Mouse (Mus musculus): ENCODE data around the gene Peli3.

Peli3 gene

DNA sequence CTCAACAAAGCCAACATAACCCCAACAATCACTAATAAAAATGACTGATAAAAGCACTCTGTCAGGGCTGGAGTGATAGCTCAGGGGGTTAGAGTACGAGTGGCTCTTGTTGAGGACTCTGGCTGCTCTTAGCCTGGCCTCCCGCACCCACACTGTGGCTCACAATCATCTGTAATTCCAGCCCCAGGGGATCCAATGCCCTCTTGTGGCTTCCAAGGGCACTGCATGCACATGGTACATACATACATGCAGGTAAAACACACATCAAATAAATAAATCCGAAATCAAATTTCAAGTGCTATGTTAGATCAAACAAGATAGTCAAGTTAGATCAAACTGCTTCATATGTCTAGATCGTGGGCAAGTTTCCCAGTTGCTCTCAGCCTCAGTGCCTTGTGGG, 34.8 kb downstream of the Peli3 start:
- peak in 1 of 2 experiments; percentile 59 for DNase-seq

DNA sequence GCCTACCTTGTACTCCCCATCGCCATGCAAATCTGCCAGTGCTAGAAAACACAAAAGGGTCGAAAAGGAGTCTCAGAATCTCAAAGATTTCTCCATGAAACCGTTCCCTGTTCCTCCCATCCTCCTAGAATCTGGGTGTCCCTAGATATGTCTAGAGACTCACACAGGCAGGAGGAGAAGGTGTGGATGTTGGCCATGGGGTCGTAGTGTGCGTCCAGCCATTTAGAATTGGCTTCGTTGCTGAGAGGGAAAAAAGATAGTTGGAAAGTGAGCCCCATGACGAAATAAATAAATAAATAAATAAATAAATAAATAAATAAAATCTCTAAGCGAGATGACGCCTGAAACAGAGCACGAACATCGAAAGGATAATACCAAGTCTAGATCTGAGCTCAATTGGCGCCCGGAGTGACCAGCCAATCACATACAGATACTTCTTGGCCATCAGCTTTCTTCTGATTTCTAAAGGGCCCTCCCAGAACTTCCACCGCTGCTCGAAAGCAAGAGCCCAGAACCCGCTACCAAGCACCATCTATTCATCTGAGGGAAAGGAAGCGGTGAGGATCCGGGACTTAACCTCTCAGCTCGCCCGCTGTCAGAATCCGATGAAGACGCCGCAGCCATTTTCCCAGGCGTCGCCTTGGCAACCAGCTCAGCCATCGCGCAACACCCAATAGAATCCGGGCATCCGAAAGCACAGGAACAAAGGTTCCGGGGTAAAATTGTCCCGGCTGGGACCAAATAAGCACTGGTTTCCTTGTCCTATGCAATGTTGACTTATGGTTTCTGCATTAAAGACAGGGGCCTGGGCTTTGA, 36.7 kb downstream of the Peli3 start, which contains the start of gene Bbs1:
TSS of gene Bbs1 (minus strand) at position 650 of the 816 bp plus-strand sequence.
- peak; percentile 60 to 79 for DNase-seq

DNA sequence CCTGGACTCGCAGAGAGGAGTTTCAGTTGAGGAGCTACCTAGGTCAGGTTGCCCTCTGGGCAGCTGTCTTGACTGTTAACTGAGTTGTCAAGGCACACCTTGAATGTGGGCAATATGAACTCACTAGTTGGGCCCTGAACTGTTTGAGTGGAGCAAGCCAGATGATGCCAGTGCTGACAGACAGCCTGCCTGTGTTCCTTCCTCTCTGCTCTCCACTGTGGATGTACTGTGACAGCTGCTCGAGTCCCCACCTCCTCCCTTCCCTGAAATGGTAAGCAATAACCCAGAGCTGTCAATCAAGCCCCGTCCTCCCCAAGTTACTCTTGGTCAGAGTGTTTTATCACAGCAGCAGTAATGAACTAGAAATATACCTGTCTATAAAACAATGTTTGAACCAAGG, 43.0 kb downstream of the Peli3 start:
- DNase-seq, result no peak

DNA sequence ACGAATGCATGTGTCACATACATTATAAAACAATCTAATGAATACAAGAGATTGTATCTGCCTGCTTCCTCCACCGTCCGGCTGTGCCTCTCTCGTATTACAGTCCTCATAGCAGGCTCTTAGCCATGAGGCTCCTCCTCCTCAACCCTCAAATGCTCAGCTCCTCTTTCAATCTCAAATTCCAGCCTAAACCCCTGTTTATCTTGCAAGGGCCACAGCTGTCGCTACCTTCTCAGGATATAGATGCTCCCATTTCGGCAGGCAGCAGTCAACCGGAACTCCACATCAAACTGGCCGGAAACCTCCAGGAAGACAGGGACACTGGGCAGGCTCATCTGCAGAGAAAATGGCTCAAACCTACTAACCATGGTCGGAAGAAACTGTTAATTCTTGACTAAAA, 44.0 kb downstream of the Peli3 start:
- DNase-seq, result no peak

DNA sequence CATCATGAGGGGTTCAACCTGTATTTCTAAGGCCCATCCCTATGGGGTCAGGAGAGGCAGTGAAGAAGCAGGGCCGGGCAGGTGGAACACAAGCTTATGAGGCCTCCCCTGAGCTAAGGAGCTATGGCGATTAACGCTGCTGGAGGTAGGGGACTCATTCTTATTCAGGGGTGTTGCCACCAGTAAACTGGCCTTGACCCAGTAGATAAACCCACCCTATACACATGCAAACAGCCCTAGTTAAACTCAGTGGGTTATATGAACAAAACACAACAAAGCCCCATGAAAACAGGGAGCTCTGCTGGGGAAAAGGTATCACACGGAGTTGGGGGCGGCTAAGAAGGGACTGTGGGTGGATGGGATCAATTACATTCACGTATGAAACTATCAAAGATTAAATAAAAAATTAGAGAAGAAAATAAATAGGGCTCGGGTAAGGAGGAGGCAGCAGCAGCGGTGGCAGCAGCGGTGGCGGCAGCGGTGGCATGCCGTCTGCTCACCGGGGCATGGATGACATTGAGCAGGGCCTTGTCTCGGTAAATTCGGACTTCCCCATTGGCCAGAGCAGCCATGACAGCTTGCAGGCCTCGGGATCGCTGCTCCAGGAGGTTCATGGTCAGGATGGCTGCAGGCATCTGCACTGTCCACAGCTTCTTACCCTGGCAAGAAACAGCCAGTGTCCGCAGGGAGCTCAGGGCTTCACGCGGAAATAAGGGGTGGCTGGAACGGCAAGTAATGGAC, 46.0 kb downstream of the Peli3 start:
- no peak for DNase-seq

DNA sequence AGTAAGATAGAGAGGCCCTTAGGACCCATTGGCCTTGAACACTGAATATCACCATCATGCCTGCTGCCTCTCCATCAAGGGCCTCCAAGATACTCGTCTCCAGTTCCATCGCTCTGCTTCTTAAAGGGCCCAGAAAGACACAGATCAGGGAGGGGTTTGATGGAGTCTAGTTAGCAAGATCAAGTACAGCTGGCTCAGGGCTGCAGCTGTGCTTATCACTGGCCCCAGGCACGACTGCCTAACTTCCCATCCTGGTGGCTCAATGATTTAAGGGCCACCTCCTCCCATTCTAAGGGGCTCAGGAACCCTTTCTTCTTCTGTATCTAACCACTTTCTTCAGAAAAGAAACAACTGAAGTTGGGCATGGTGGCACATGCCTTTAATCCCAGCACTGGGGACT, 51.1 kb downstream of the Peli3 start:
- no peak for DNase-seq

DNA sequence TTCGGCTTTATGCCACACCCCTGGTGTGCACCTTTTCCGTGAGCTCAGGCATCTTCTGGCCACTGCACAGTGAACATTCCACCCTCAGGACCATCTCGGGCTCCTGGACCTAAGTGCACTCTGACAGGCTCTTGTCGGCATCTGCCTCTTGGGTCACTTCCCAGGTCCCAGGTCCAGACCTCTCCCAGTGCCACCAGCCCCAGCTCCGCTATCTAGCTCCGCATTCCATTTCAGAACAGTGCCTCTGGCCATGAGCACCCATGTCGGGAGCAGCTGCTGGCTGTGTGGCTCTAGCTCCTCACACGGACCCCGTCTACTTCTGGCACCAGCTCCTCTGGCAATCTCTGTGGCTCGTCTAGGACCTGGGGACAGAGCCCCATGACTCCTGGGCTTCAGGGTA, 53.1 kb downstream of the Peli3 start:
- DNase-seq, result no peak

DNA sequence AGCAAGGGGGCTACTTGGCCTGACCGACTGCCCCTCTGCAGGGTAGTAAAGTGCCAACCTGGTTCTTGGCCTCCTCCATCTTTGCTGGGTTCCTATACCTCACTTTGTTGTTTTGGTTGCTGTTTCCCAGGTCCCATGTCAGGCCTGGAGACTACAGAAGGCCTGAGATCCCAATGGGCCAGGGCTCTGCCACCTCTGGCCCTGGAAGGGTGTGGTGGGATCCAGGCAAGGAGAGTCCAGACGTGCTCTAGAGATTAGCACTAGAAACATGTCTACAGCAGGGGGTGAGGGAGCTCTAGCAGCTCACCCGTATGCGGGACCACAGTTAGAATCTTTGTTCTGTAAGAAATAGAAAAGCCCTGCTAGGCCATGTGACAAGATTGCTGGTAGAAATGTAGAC, 59.0 kb downstream of the Peli3 start:
- no peak for DNase-seq

All from kidney, adult 8-10 months (tissue).